8 mouse cellular contexts compared by ENCODE assay signal in the genomic region with DNA sequence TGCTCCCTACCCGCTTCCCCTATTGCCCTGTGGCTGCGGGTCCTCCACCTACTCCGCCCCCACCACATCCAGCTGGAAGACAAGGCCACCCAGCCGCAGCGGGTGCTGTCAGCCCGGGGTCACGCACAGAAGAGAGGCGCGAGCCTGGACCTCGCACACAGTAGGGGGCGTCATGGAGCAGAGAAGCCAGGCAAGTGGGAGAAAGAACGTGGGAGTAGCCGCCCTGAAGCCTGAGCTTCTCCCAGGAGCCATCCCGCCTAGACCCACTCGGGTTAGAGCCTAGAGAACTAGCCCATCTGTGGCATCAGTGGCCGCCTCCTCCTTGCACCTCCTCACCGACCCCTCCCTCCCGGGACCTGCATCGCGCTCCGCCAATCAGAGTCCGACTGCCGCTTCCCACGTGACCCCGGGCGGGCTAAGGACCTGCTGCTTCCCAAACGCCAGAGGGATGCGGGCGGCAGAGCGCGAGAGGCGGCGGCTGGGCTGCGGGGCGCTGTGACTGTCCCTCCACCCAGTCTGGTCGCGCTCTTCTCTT. TPM values are rescaled to one million over a fixed set of nuclear protein-coding genes. Genes with fewer than 3 reads are reported as not detected.
DNase-seq lines count a peak whose midpoint lies in the region; ATAC-seq and TF ChIP-seq lines count a peak whose summit lies in the region.

No protein-coding gene starts in this region.

- DNase-seq in G1E (ENCODE audit: low spot score) = no peak
- DNase-seq in cerebellum, adult 9-11 months = peak; percentile 100
- DNase-seq in frontal cortex, adult 2 months (ENCODE audit: extremely low spot score in 1 of 2, low spot score in 1 of 2) = peak; percentile 96 to 98
- DNase-seq in layer of hippocampus, adult 2 months (ENCODE audit: low spot score in 2 of 2) = peak; percentile 96 to 98
- peak; percentile 72 for DNase-seq in liver, postnatal 0 days
- peak; percentile 64 for DNase-seq in thymus, postnatal 14 days

- no peak overlapping the region for H3K9ac ChIP-seq in liver, postnatal 0 days (replicated peaks)
- peak overlapping the region; percentile 93 for H3K9ac ChIP-seq in neural tube, embryonic 15.5 days (replicated peaks)

- H3K27me3 ChIP-seq in G1E (ENCODE audit: insufficient read depth, low read length) = peaks cover 18% of the 10 kb centered on the region; the same call in 1 of the 2 replicates
- H3K27me3 ChIP-seq in liver, postnatal 0 days (ENCODE audit: insufficient read depth, low read length) = peaks cover 34% of the 10 kb centered on the region
- H3K27me3 ChIP-seq in neural tube, embryonic 15.5 days (replicated peaks) = no peaks in the 10 kb centered on the region

- under 1% methylated on average over 36 of the region's 37 CpGs for WGBS in liver, postnatal 0 days (ENCODE audit: insufficient replicate concordance)
- under 1% methylated on average over 37 of the region's 37 CpGs for WGBS in neural tube, embryonic 15.5 days

- peak overlapping the region; percentile 94 for H3K27ac ChIP-seq in layer of hippocampus, adult 2 months
- no peak overlapping the region for H3K27ac ChIP-seq in liver, postnatal 0 days (ENCODE audit: low read depth)
- H3K27ac ChIP-seq in neural tube, embryonic 15.5 days (replicated peaks) = peak overlapping the region; percentile 98

- ATAC-seq in G1E (ENCODE audit: extremely low read depth, insufficient number of reproducible peaks, low FRiP score, poor library complexity, severe bottlenecking) = no peak
- peak; percentile 60 to 75 for ATAC-seq in hematopoietic stem cell, adult 5-6 weeks (replicated peaks in 1 of 2; ENCODE audit: insufficient read depth in 1 of 2, low FRiP score in 2 of 2, low TSS enrichment in 1 of 2, low read depth in 1 of 2, poor library complexity in 2 of 2, severe bottlenecking in 2 of 2)
- ATAC-seq in liver, postnatal 0 days = peak; percentile 91
- ATAC-seq in neural tube, embryonic 15.5 days (ENCODE audit: low FRiP score) = peak; percentile 95

- H3K4me1 ChIP-seq in G1E (ENCODE audit: insufficient read depth, low read depth, low read length) = peaks cover 4% of the 10 kb centered on the region; the same call in 1 of the 2 replicates
- H3K4me1 ChIP-seq in liver, postnatal 0 days (ENCODE audit: insufficient read depth) = peaks cover 10% of the 10 kb centered on the region; the same call in 1 of the 2 replicates
- peaks cover 6% of the 10 kb centered on the region; the same call in 1 of the 2 replicates for H3K4me1 ChIP-seq in neural tube, embryonic 15.5 days

- peak overlapping the region; percentile 7 for H3K4me3 ChIP-seq in G1E (ENCODE audit: low read depth, low read length)
- peak overlapping the region; percentile 93 for H3K4me3 ChIP-seq in layer of hippocampus, adult 2 months
- H3K4me3 ChIP-seq in liver, postnatal 0 days (ENCODE audit: low read depth, low read length) = peak overlapping the region; percentile 46
- peak overlapping the region; percentile 52 for H3K4me3 ChIP-seq in neural tube, embryonic 15.5 days (replicated peaks)

- H3K9me3 ChIP-seq in G1E (replicated peaks) = peaks cover 14% of the 10 kb centered on the region
- no peaks in the 10 kb centered on the region for H3K9me3 ChIP-seq in liver, postnatal 0 days (ENCODE audit: low read length)
- no peaks in the 10 kb centered on the region for H3K9me3 ChIP-seq in neural tube, embryonic 15.5 days (replicated peaks)

- H3K4me2 ChIP-seq in liver, postnatal 0 days (ENCODE audit: low read depth, low read length) = peak overlapping the region; percentile 68
- peak overlapping the region; percentile 92 for H3K4me2 ChIP-seq in neural tube, embryonic 15.5 days

- no peak for TF ChIP-seq CTCF in G1E (IDR thresholded peaks at IDR 0.05; ENCODE audit: low read depth, low read length)
- TF ChIP-seq CTCF in layer of hippocampus, adult 2 months (conservative IDR thresholded peaks at IDR 0.05) = peak; percentile 76
- TF ChIP-seq CTCF in liver, postnatal 0 days (IDR thresholded peaks at IDR 0.05; ENCODE audit: low read depth) = peak; percentile 30; the same call in 1 of the 2 replicates

- no peaks in the 10 kb centered on the region for H3K36me3 ChIP-seq in G1E (replicated peaks)
- H3K36me3 ChIP-seq in liver, postnatal 0 days (replicated peaks; ENCODE audit: insufficient read depth, low read length) = no peaks in the 10 kb centered on the region
- no peaks in the 10 kb centered on the region for H3K36me3 ChIP-seq in neural tube, embryonic 15.5 days

- no peak for TF ChIP-seq EP300 in liver, postnatal 0 days (IDR thresholded peaks at IDR 0.05; ENCODE audit: low read depth)

RNA-seq across cellular contexts. Expression of gene Tmeff2, which starts 26.7 kb away (rescaled TPM):
- total RNA-seq in G1E (2014; fragmentation: Nextera tagmentation) (not detected in 2 replicates), G1E (2017) (0.12 and 0.49 TPM in 2 replicates)
- polyA plus RNA-seq in G1E (2012) = not detected in 2 replicates
- polyA plus RNA-seq in frontal cortex, adult 2 months (2012; rRNA removed) = 49.4 and 50.0 TPM in 2 replicates
- total RNA-seq in hematopoietic stem cell, adult 5-6 weeks (2017) = not detected in 2 replicates
- total RNA-seq in layer of hippocampus, adult 2 months (2021) = 10 to 100 TPM; 57.3 to 60.8 TPM
- 0.50 and 0.59 TPM in 2 replicates for polyA plus RNA-seq in liver, postnatal 0 days (2015; fragmentation: Nextera tagmentation; extraction: Ambion mirVana)
- polyA plus RNA-seq in neural tube, embryonic 15.5 days (2015; fragmentation: Nextera tagmentation; extraction: Ambion mirVana) = 80.6 and 95.3 TPM in 2 replicates

Comparison
In these comparisons a context has a peak if more than half of its experiments do, and no peak if none do; other contexts are left out.
1. H3K4me3 ChIP-seq: peak in every context shown above with its lines; median percentile 93 in layer of hippocampus, adult 2 months; 52 in neural tube, embryonic 15.5 days; 46 in liver, postnatal 0 days; 7 in G1E.
2. RNA of gene Tmeff2, which starts 26.7 kb away (polyA plus RNA-seq): 80.6 to 95.3 TPM in neural tube, embryonic 15.5 days and 49.4 to 50.0 TPM in frontal cortex, adult 2 months; 0.50 to 0.59 TPM in liver, postnatal 0 days and not detected in G1E; every median in the first group is over 10 times any median in the second.